Mouse (Mus musculus) inflammation-experienced regulatory T-cells, adult 6 months (primary cell): ENCODE results near the gene Tmem200a. TPM values are rescaled to one million over a fixed set of nuclear protein-coding genes. Genes with fewer than 3 reads are reported as not detected.

Experiments used
- ATAC-seq: one replicate; pipeline ENCODE4 v1.8.0; 2017
- polyA plus RNA-seq, 3 experiments: library from polyadenylated mRNA; unstranded; fragments of 100-300 nt; shearing (Covaris generic); gene quantifications; one replicate each; pipeline ENCODE4 v1.2.1; 2017

Tmem200a gene
- polyA plus RNA-seq, 3 experiments from 2014 or later: not detected

DNA sequence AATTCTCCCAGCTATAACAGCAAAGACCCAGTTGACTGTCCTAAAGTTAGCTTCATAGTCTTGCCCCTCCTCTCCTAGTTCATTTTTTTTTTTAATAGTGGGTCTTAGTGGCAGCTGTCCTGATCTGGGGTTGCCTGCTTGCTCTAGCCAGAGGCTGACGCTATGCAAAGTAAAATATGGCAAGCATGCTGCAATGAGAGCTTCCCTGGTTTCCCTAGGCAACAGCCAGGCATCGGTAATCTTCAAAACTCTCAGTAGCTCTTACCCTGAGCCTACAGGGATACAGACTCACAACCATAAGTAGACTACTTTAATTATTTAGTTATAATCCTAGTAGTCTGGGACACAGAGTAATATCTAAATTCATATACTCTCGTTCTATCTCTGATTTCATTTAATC lies 202.0 kb downstream of the Tmem200a start:
- no peak for ATAC-seq

DNA sequence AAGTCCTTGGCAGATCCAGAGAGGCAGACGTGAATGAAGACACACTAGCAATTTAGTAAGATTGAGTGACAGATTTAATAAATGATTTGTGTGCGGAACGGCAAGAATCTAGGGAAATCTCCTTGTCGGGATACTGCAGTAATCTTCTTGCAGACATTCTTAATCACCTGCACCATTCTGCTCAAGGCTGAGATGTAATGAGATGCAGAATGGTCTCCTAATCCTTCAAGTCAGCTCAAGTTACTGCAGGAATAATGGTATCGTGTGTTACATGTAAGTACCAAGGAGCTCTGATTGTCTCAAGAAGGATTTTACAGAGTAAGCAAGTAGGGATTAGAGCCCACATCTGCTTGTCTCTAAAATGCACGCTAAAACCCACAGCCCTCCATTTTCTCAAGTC lies 210.1 kb downstream of the Tmem200a start:
- ATAC-seq: no peak

Other genes with a start within 250 kb of the Tmem200a start
- not detected for gene Gm9767, start 797 bp downstream of the Tmem200a start, polyA plus RNA-seq
- gene Samd3, start 150.7 kb upstream of the Tmem200a start, polyA plus RNA-seq: 10 to 100 TPM in 1 of 3 experiments, 1 to 10 TPM in 2; 1.4 to 21.9 (median 1.7) TPM